Mouse (Mus musculus) urinary bladder, postnatal 4 days (tissue): Measurements from ENCODE around the gene Fgb.

ENCODE experiments used
- DNase-seq, 2 experiments: peaks; one replicate each; pipeline ENCODE4 v3.0.0; 2021 to 2022; ENCODE audit warnings: low spot score in 2 of 2

Gene Fgb

GRCm38 (mm10) chr3:83027546-83028251 lies 22.0 kb downstream of the Fgb start:
- no peak for DNase-seq

- DNase-seq, result no peak
Observed at GRCm38 (mm10) chr3:83025475-83026301, 24.0 kb downstream of the Fgb start, which contains the start of gene Fga. Fga (plus strand) TSS chr3:83026076.

GRCm38 (mm10) chr3:83025036-83025435 lies 24.6 kb downstream of the Fgb start:
- no peak for DNase-seq

GRCm38 (mm10) chr3:83021176-83021575 lies 28.5 kb downstream of the Fgb start:
- no peak for DNase-seq

- no peak for DNase-seq
Observed at GRCm38 (mm10) chr3:83020387-83020786, 29.3 kb downstream of the Fgb start.

GRCm38 (mm10) chr3:83016236-83016635 lies 33.4 kb downstream of the Fgb start:
- no peak for DNase-seq

- no peak for DNase-seq
Observed at GRCm38 (mm10) chr3:83013951-83014350, 35.7 kb downstream of the Fgb start.

GRCm38 (mm10) chr3:83012636-83013035 lies 37.0 kb downstream of the Fgb start:
- no peak for DNase-seq

GRCm38 (mm10) chr3:83011565-83011964 lies 38.1 kb downstream of the Fgb start:
- no peak for DNase-seq

GRCm38 (mm10) chr3:83011136-83011535 lies 38.5 kb downstream of the Fgb start:
- no peak for DNase-seq

GRCm38 (mm10) chr3:83010291-83010690 lies 39.4 kb downstream of the Fgb start:
- no peak for DNase-seq

- DNase-seq, result no peak
Observed at GRCm38 (mm10) chr3:83007557-83007956, 42.1 kb downstream of the Fgb start, which contains the start of gene Fgg. Fgg (plus strand) TSS chr3:83007724.

- DNase-seq, result no peak
Observed at GRCm38 (mm10) chr3:83004801-83005200, 44.9 kb downstream of the Fgb start.

GRCm38 (mm10) chr3:83003068-83003467 lies 46.6 kb downstream of the Fgb start:
- no peak for DNase-seq

GRCm38 (mm10) chr3:83002191-83002590 lies 47.5 kb downstream of the Fgb start:
- DNase-seq, result no peak

- no peak for DNase-seq
Observed at GRCm38 (mm10) chr3:82999995-83000394, 49.7 kb downstream of the Fgb start.

- no peak for DNase-seq
Observed at GRCm38 (mm10) chr3:82998772-82999463, 50.7 kb downstream of the Fgb start.

GRCm38 (mm10) chr3:82996656-82997055 lies 53.0 kb downstream of the Fgb start:
- DNase-seq, result no peak

- peak; percentile 63 to 83 for DNase-seq
Observed at GRCm38 (mm10) chr3:82995368-82995767, 54.3 kb downstream of the Fgb start.

GRCm38 (mm10) chr3:82992956-82993355 lies 56.7 kb downstream of the Fgb start:
- DNase-seq, result peak in 1 of 2 experiments; percentile 51

- no peak for DNase-seq
Observed at GRCm38 (mm10) chr3:82991963-82992362, 57.7 kb downstream of the Fgb start.
